Mouse (Mus musculus): ENCODE measurements at regions not wholly inside any gene's neighbourhood (a gene's known extent, or its start where the extent isn't known, plus 50 kb on each side); places are given as distances from the start of the nearest gene placed in this dataset.
"Not testable (repeated sequence)": the region's sequence is repeated elsewhere in the genome, so short reads cannot be mapped to it uniquely, and the experiment has no call there.

GRCm38 (mm10) chr1:108132006-108132405 lies 542.2 kb downstream of the Serpinb8 start:
- DNase-seq: no peak

GRCm38 (mm10) chr1:108135346-108135745 lies 545.5 kb downstream of the Serpinb8 start:
- not testable (repeated sequence) for DNase-seq

GRCm38 (mm10) chr1:108144114-108144513 lies 554.3 kb downstream of the Serpinb8 start:
- DNase-seq: no peak

GRCm38 (mm10) chr1:108181350-108182167 lies 591.8 kb downstream of the Serpinb8 start:
- DNase-seq: no peak

- no peak for DNase-seq
These were observed 592.3 kb downstream of the Serpinb8 start for GRCm38 (mm10) chr1:108182168-108182539.

GRCm38 (mm10) chr1:108224047-108224446 lies 634.2 kb downstream of the Serpinb8 start:
- DNase-seq: no peak

GRCm38 (mm10) chr1:108240152-108240551 lies 650.3 kb downstream of the Serpinb8 start:
- no peak for DNase-seq

GRCm38 (mm10) chr1:108255147-108255546 lies 665.3 kb downstream of the Serpinb8 start:
- DNase-seq: no peak

- no peak for DNase-seq
These were observed 669.5 kb downstream of the Serpinb8 start for GRCm38 (mm10) chr1:108259355-108259754.

GRCm38 (mm10) chr1:108282099-108282498 lies 692.3 kb downstream of the Serpinb8 start:
- DNase-seq: no peak

- no peak for DNase-seq
These were observed 696.8 kb downstream of the Serpinb8 start for GRCm38 (mm10) chr1:108286571-108286970.
